Mouse (Mus musculus) ES-E14 (cell line): ENCODE measurements around the gene Elf4. TPM values are rescaled to one million over a fixed set of nuclear protein-coding genes. Genes with fewer than 3 reads are reported as not detected.

Experiments used
- DNase-seq: peaks from one replicate; pipeline ENCODE4 v3.0.0-alpha.2; 2013; ENCODE audit warnings: low read depth, low spot score
- H3K27ac ChIP-seq: 2 replicates; pipeline ENCODE4 v1.5.1; 2012; ENCODE audit warnings: low read depth, mild to moderate bottlenecking, low read length, moderate library complexity, mixed read lengths; ENCODE audit not compliant: poor library complexity, insufficient read depth, severe bottlenecking
- H3K36me3 ChIP-seq: 2 replicates; pipeline ENCODE4 v1.6.1; 2012; ENCODE audit warnings: mild to moderate bottlenecking, low read length, moderate library complexity, mixed read lengths; ENCODE audit not compliant: control insufficient read depth, poor library complexity, insufficient read depth, severe bottlenecking
- H3K4me1 ChIP-seq, 2 experiments: fragments of 150-350 bp in 1 of 2; sonication (generic) in 1 of 2; 2 replicates each; pipeline ENCODE4 v1.6.1; 2012; ENCODE audit warnings: low read length in 2 of 2, mild to moderate bottlenecking in 1 of 2, mixed read lengths in 1 of 2; ENCODE audit not compliant: control insufficient read depth in 2 of 2, insufficient read depth in 2 of 2, poor library complexity in 1 of 2
- H3K4me3 ChIP-seq, 2 experiments: fragments of 150-350 bp in 1 of 2; sonication (generic) in 1 of 2; 2 replicates each; pipeline ENCODE4 v1.5.1; 2012; ENCODE audit warnings: low read length in 2 of 2, low read depth in 1 of 2, mild to moderate bottlenecking in 1 of 2, mixed read lengths in 1 of 2; ENCODE audit not compliant: insufficient read depth in 1 of 2, poor library complexity in 1 of 2, severe bottlenecking in 1 of 2
- H3K9ac ChIP-seq: 2 replicates; pipeline ENCODE4 v1.6.1; 2012; ENCODE audit warnings: low read depth, mild to moderate bottlenecking, low read length, mixed read lengths; ENCODE audit not compliant: poor library complexity, insufficient read depth, severe bottlenecking
- H3K9me3 ChIP-seq: fragments of 150-350 bp; sonication (generic); 2 replicates; pipeline ENCODE4 v1.6.1; 2012; ENCODE audit warnings: low read depth, mild to moderate bottlenecking, low read length; ENCODE audit not compliant: control insufficient read depth, insufficient read depth
- CHD2 ChIP-seq: IDR thresholded peaks from 2 replicates; pipeline ENCODE4 v1.6.1; 2014; ENCODE audit warnings: mild to moderate bottlenecking, low read depth, low read length, inconsistent platforms
- HCFC1 ChIP-seq: IDR thresholded peaks from 2 replicates; pipeline ENCODE4 v1.6.1; 2012; ENCODE audit warnings: low read length, inconsistent platforms, borderline replicate concordance; ENCODE audit not compliant: insufficient read depth
- MAFK ChIP-seq: IDR thresholded peaks from 2 replicates; pipeline ENCODE4 v1.6.1; 2014; ENCODE audit warnings: mild to moderate bottlenecking, low read depth, low read length, inconsistent platforms; ENCODE audit not compliant: insufficient read depth
- ZC3H11A ChIP-seq: IDR thresholded peaks from 2 replicates; pipeline ENCODE4 v1.6.1; 2012; ENCODE audit warnings: low read depth, mild to moderate bottlenecking, inconsistent platforms, low read length, borderline replicate concordance
- ZNF384 ChIP-seq: IDR thresholded peaks from 2 replicates; pipeline ENCODE4 v1.6.1; 2012; ENCODE audit warnings: low read depth, low read length, inconsistent platforms
- in situ Hi-C, 2 experiments: fragments of 600-800 bp; cut with MboI; formaldehyde crosslinking; loops; one replicate each; pipeline ENCODE4 v1.15.1; 2025; ENCODE audit warnings: low sequenced_read_pairs in 2 of 2, inconsistent platforms in 1 of 2; ENCODE audit not compliant: unreplicated experiment in 2 of 2
- total RNA-seq: library from RNA; depleted of rRNA; stranded (reverse); fragments of 300-350 nt; gene quantifications from 2 replicates; pipeline ENCODE4 v1.2.3, GENCODE M21; 2012

Gene Elf4
- total RNA-seq, 1 experiment = 2.7 TPM

GRCm38 (mm10) chrX:48461006-48461405 lies 1.9 kb downstream of the Elf4 start:
- DNase-seq = no peak
- Histone ChIP-seq H3K36me3 (no peaks in the 10 kb centered on the region), H3K27ac (no peak overlapping the region), H3K9ac (no peak overlapping the region), H3K9me3 (no peaks in the 10 kb centered on the region), H3K4me1 (peaks cover 0 to 2% of the 10 kb centered on the region in 2 experiments; a peak in 1 of 4 replicates), H3K4me3 (no peak overlapping the region)
- in situ Hi-C loops = no loop called here
- no peak for TF ChIP-seq ZNF384
- TF ChIP-seq CHD2 = no peak
- no peak for TF ChIP-seq ZC3H11A
- TF ChIP-seq MAFK = no peak
- TF ChIP-seq HCFC1 = no peak

GRCm38 (mm10) chrX:48460496-48460895 lies 2.4 kb downstream of the Elf4 start:
- Histone ChIP-seq H3K9ac (no peak overlapping the region), H3K36me3 (no peaks in the 10 kb centered on the region), H3K4me3 (no peak overlapping the region), H3K4me1 (peaks cover 0 to 2% of the 10 kb centered on the region in 2 experiments; a peak in 1 of 4 replicates), H3K27ac (no peak overlapping the region), H3K9me3 (no peaks in the 10 kb centered on the region)
- no peak for TF ChIP-seq ZC3H11A
- TF ChIP-seq CHD2 = no peak
- TF ChIP-seq HCFC1 = no peak
- no peak for TF ChIP-seq ZNF384
- TF ChIP-seq MAFK = no peak
- in situ Hi-C loops = no loop called here
- no peak for DNase-seq

GRCm38 (mm10) chrX:48456956-48457355 lies 6.0 kb downstream of the Elf4 start:
- no peaks in the 10 kb centered on the region for H3K9me3 ChIP-seq
- H3K36me3 ChIP-seq = no peaks in the 10 kb centered on the region
- in situ Hi-C loops = no loop called here
- H3K9ac ChIP-seq = no peak overlapping the region
- H3K4me1 ChIP-seq = no peaks in the 10 kb centered on the region
- DNase-seq = no peak
- no peak overlapping the region for H3K27ac ChIP-seq
- TF ChIP-seq ZNF384 (no peak), HCFC1 (no peak), MAFK (no peak), CHD2 (no peak), ZC3H11A (no peak)
- no peak overlapping the region for H3K4me3 ChIP-seq

GRCm38 (mm10) chrX:48455018-48455417 lies 7.9 kb downstream of the Elf4 start:
- Histone ChIP-seq H3K36me3 (no peaks in the 10 kb centered on the region), H3K9ac (no peak overlapping the region), H3K27ac (no peak overlapping the region), H3K4me1 (no peaks in the 10 kb centered on the region), H3K9me3 (no peaks in the 10 kb centered on the region), H3K4me3 (peak overlapping the region in 1 of 2 experiments; percentile 72; a peak in 1 of 4 replicates)
- in situ Hi-C loops = no loop called here
- no peak for TF ChIP-seq HCFC1
- no peak for TF ChIP-seq ZC3H11A
- TF ChIP-seq MAFK = no peak
- no peak for TF ChIP-seq CHD2
- no peak for TF ChIP-seq ZNF384
- DNase-seq = no peak

GRCm38 (mm10) chrX:48454495-48454878 lies 8.4 kb downstream of the Elf4 start:
- H3K9ac ChIP-seq = peak overlapping the region; percentile 34
- in situ Hi-C loops = no loop called here
- H3K36me3 ChIP-seq = no peaks in the 10 kb centered on the region
- H3K27ac ChIP-seq = no peak overlapping the region
- peaks cover 0 to 3% of the 10 kb centered on the region in 2 experiments; a peak in 1 of 4 replicates for H3K4me1 ChIP-seq
- TF ChIP-seq HCFC1 (no peak), ZNF384 (no peak), CHD2 (no peak), MAFK (no peak)
- H3K9me3 ChIP-seq = no peaks in the 10 kb centered on the region
- peak overlapping the region; percentile 72 to 81 for H3K4me3 ChIP-seq
- no peak for DNase-seq
